Mouse (Mus musculus) midbrain, embryonic 10.5 days (tissue): ENCODE results near the gene Gtf2a1. TPM values are rescaled to one million over a fixed set of nuclear protein-coding genes. Genes with fewer than 3 reads are reported as not detected.
"Not testable (repeated sequence)": the region's sequence is repeated elsewhere in the genome, so short reads cannot be mapped to it uniquely, and the experiment has no call there.

Experiments used
- DNase-seq: peaks from one replicate; pipeline ENCODE4 v3.0.0-alpha.2; 2017; ENCODE audit warnings: low spot score
- H3K27ac ChIP-seq: fragments of 300-500 bp; sonication (generic); replicated peaks from 2 replicates; pipeline ENCODE4 v1.5.1; 2016; ENCODE audit warnings: mild to moderate bottlenecking
- H3K27me3 ChIP-seq: fragments of 300-500 bp; sonication (generic); 2 replicates; pipeline ENCODE4 v1.6.1; 2016; ENCODE audit warnings: low read depth, mild to moderate bottlenecking; ENCODE audit not compliant: poor library complexity, severe bottlenecking
- H3K36me3 ChIP-seq: fragments of 300-500 bp; sonication (generic); 2 replicates; pipeline ENCODE4 v1.6.1; 2016; ENCODE audit warnings: mild to moderate bottlenecking, moderate library complexity
- H3K4me1 ChIP-seq: fragments of 300-500 bp; sonication (generic); 2 replicates; pipeline ENCODE4 v1.6.1; 2016
- H3K4me3 ChIP-seq: fragments of 300-500 bp; sonication (generic); 2 replicates; pipeline ENCODE4 v1.5.1; 2016; ENCODE audit warnings: mild to moderate bottlenecking, moderate library complexity
- H3K9me3 ChIP-seq: fragments of 300-500 bp; sonication (generic); replicated peaks from 2 replicates; pipeline ENCODE4 v1.6.1; 2016; ENCODE audit warnings: mild to moderate bottlenecking
- WGBS: fragments of 180-500 bp; shearing (Covaris S2); methylation state at CpG from one replicate; pipeline ENCODE4 v1.1.7; 2016; 5-methylcytosine and 5-hydroxymethylcytosine counted together
- polyA plus RNA-seq: library from polyadenylated mRNA; unstranded; fragments of >200 nt; fragmentation: Nextera tagmentation; extraction: Ambion mirVana; gene quantifications from 2 replicates; pipeline ENCODE4 v1.2.1, GENCODE M21; 2016

Gene Gtf2a1
- polyA plus RNA-seq, 1 experiment from 2014 or later, result 62.9 TPM

- peak overlapping the region; percentile 100 for H3K27ac ChIP-seq
- H3K27me3 ChIP-seq, result no peaks in the 10 kb centered on the region; the same call in 1 of the 2 replicates
- DNase-seq, result peak; percentile 52
- peaks cover 31% of the 10 kb centered on the region for H3K4me1 ChIP-seq
- WGBS, result under 1% methylated on average over 61 of the region's 83 CpGs
- H3K36me3 ChIP-seq, result peaks cover 27% of the 10 kb centered on the region
- H3K4me3 ChIP-seq, result peak overlapping the region; percentile 92
- no peaks in the 10 kb centered on the region for H3K9me3 ChIP-seq
These were observed 1.4 kb downstream of the Gtf2a1 start for GRCm38 (mm10) chr12:91588670-91589541.

GRCm38 (mm10) chr12:91588176-91588669 is 2.1 kb downstream of the Gtf2a1 start:
- Histone ChIP-seq H3K36me3 (peaks cover 34% of the 10 kb centered on the region), H3K9me3 (no peaks in the 10 kb centered on the region), H3K4me3 (peak overlapping the region; percentile 92), H3K27me3 (no peaks in the 10 kb centered on the region; the same call in 1 of the 2 replicates), H3K4me1 (peaks cover 38% of the 10 kb centered on the region), H3K27ac (peak overlapping the region; percentile 100)
- WGBS, result under 1% methylated on average over 32 of the region's 32 CpGs
- DNase-seq, result peak; percentile 91

- no peaks in the 10 kb centered on the region; the same call in 1 of the 2 replicates for H3K27me3 ChIP-seq
- peak overlapping the region; percentile 92 for H3K4me3 ChIP-seq
- H3K36me3 ChIP-seq, result peaks cover 41% of the 10 kb centered on the region
- peak overlapping the region; percentile 100 for H3K27ac ChIP-seq
- 34% methylated on average over 5 of the region's 5 CpGs for WGBS
- H3K4me1 ChIP-seq, result peaks cover 44% of the 10 kb centered on the region
- H3K9me3 ChIP-seq, result no peaks in the 10 kb centered on the region
- DNase-seq, result no peak
These were observed 2.7 kb downstream of the Gtf2a1 start for GRCm38 (mm10) chr12:91587491-91588033.

- peaks cover 45% of the 10 kb centered on the region for H3K36me3 ChIP-seq
- WGBS, result 77% methylated on average over 3 of the region's 3 CpGs
- no peaks in the 10 kb centered on the region for H3K9me3 ChIP-seq
- peak overlapping the region; percentile 92 for H3K4me3 ChIP-seq
- H3K27ac ChIP-seq, result 0 out of 2 replicates have a peak overlapping the region, but pooled peaks have one; percentile 100
- DNase-seq, result no peak
- H3K4me1 ChIP-seq, result peaks cover 44% of the 10 kb centered on the region
- no peaks in the 10 kb centered on the region; the same call in 1 of the 2 replicates for H3K27me3 ChIP-seq
These were observed 3.2 kb downstream of the Gtf2a1 start for GRCm38 (mm10) chr12:91587077-91587476.

- peaks cover 58% of the 10 kb centered on the region for H3K36me3 ChIP-seq
- not testable (repeated sequence) for H3K9me3 ChIP-seq, H3K27me3 ChIP-seq, H3K27ac ChIP-seq, H3K4me3 ChIP-seq, DNase-seq
- peaks cover 36% of the 10 kb centered on the region for H3K4me1 ChIP-seq
- 94% methylated on average over 4 of the region's 4 CpGs for WGBS
These were observed 4.5 kb downstream of the Gtf2a1 start for GRCm38 (mm10) chr12:91585815-91586214.

GRCm38 (mm10) chr12:91585206-91585605 is 5.1 kb downstream of the Gtf2a1 start:
- Histone ChIP-seq H3K36me3 (peaks cover 64% of the 10 kb centered on the region), H3K27ac (no peak overlapping the region), H3K4me3 (no peak overlapping the region), H3K27me3 (no peaks in the 10 kb centered on the region; the same call in 1 of the 2 replicates), H3K9me3 (no peaks in the 10 kb centered on the region), H3K4me1 (peaks cover 33% of the 10 kb centered on the region)
- 91% methylated on average over 3 of the region's 3 CpGs for WGBS
- DNase-seq, result no peak

GRCm38 (mm10) chr12:91583409-91583808 is 6.9 kb downstream of the Gtf2a1 start:
- H3K27me3 ChIP-seq, result no peaks in the 10 kb centered on the region; the same call in 1 of the 2 replicates

GRCm38 (mm10) chr12:91582362-91583002 is 7.8 kb downstream of the Gtf2a1 start:
- H3K27me3 ChIP-seq, result no peaks in the 10 kb centered on the region; the same call in 1 of the 2 replicates
- no peaks in the 10 kb centered on the region for H3K9me3 ChIP-seq
- peaks cover 31% of the 10 kb centered on the region for H3K4me1 ChIP-seq
- H3K27ac ChIP-seq, result no peak overlapping the region
- H3K4me3 ChIP-seq, result no peak overlapping the region
- 91% methylated on average over 6 of the region's 6 CpGs for WGBS
- peaks cover 91% of the 10 kb centered on the region for H3K36me3 ChIP-seq
- DNase-seq, result no peak

More at GRCm38 (mm10) chr12:91583409-91583808, 6.9 kb downstream of the Gtf2a1 start:
- H3K4me3 ChIP-seq, result no peak overlapping the region
- peaks cover 33% of the 10 kb centered on the region for H3K4me1 ChIP-seq
- H3K9me3 ChIP-seq, result no peaks in the 10 kb centered on the region
- no peak overlapping the region for H3K27ac ChIP-seq
- DNase-seq, result no peak
- 65% methylated on average over 6 of the region's 6 CpGs for WGBS
- peaks cover 82% of the 10 kb centered on the region for H3K36me3 ChIP-seq

GRCm38 (mm10) chr12:91581204-91582070 is 8.8 kb downstream of the Gtf2a1 start:
- H3K4me3 ChIP-seq, result no peak overlapping the region
- DNase-seq, result no peak
- 94% methylated on average over 6 of the region's 6 CpGs for WGBS
- H3K4me1 ChIP-seq, result peaks cover 23% of the 10 kb centered on the region
- H3K9me3 ChIP-seq, result no peaks in the 10 kb centered on the region
- peaks cover 100% of the 10 kb centered on the region for H3K36me3 ChIP-seq
- no peak overlapping the region for H3K27ac ChIP-seq
- no peaks in the 10 kb centered on the region; the same call in 1 of the 2 replicates for H3K27me3 ChIP-seq

GRCm38 (mm10) chr12:91579665-91580064 is 10.6 kb downstream of the Gtf2a1 start:
- Histone ChIP-seq H3K4me3 (no peak overlapping the region), H3K36me3 (peaks cover 100% of the 10 kb centered on the region), H3K27ac (no peak overlapping the region), H3K9me3 (no peaks in the 10 kb centered on the region), H3K4me1 (peaks cover 18% of the 10 kb centered on the region), H3K27me3 (no peaks in the 10 kb centered on the region)
- DNase-seq, result no peak
- WGBS, result 99% methylated on average over 2 of the region's 2 CpGs

- DNase-seq, result no peak
- no peak overlapping the region for H3K4me3 ChIP-seq
- WGBS, result 92% methylated on average over 2 of the region's 2 CpGs
- no peaks in the 10 kb centered on the region for H3K27me3 ChIP-seq
- no peaks in the 10 kb centered on the region for H3K4me1 ChIP-seq
- H3K9me3 ChIP-seq, result no peaks in the 10 kb centered on the region
- H3K36me3 ChIP-seq, result peaks cover 100% of the 10 kb centered on the region
- H3K27ac ChIP-seq, result no peak overlapping the region
These were observed 18.6 kb downstream of the Gtf2a1 start for GRCm38 (mm10) chr12:91571708-91572107.

GRCm38 (mm10) chr12:91569255-91569654 is 21.0 kb downstream of the Gtf2a1 start:
- H3K4me3 ChIP-seq, result no peak overlapping the region
- WGBS, result 87% methylated on average over 3 of the region's 3 CpGs
- H3K4me1 ChIP-seq, result no peaks in the 10 kb centered on the region
- H3K27me3 ChIP-seq, result no peaks in the 10 kb centered on the region
- H3K27ac ChIP-seq, result no peak overlapping the region
- H3K9me3 ChIP-seq, result no peaks in the 10 kb centered on the region
- peaks cover 99% of the 10 kb centered on the region for H3K36me3 ChIP-seq
- DNase-seq, result no peak
